Mouse (Mus musculus) gastrocnemius, postnatal 36 days (tissue): Measurements from ENCODE around the gene Crat. TPM values are rescaled to one million over a fixed set of nuclear protein-coding genes. Genes with fewer than 3 reads are reported as not detected.

Experiments used
- DNase-seq, 2 experiments: peaks; one replicate each; pipeline ENCODE4 v3.0.0; 2022
- intact Hi-C: fragments of 180-260 bp; cut with DNase I; formaldehyde crosslinking; loops from one replicate; pipeline ENCODE4 v1.15.1; 2025
- total RNA-seq, 2 experiments: library from RNA; stranded (reverse); gene quantifications; 2 replicates each; pipeline ENCODE4 v1.2.3; 2021

The Crat gene
- total RNA-seq, 2 experiments from 2014 or later: 356 to 381 TPM

- intact Hi-C loops: no loop called here
- DNase-seq: no peak
Measured at GRCm38 (mm10) chr2:30413038-30413973, 2.3 kb downstream of the Crat start.

GRCm38 (mm10) chr2:30409454-30410176 lies 6.0 kb downstream of the Crat start:
- intact Hi-C loops: no loop called here

DNA sequence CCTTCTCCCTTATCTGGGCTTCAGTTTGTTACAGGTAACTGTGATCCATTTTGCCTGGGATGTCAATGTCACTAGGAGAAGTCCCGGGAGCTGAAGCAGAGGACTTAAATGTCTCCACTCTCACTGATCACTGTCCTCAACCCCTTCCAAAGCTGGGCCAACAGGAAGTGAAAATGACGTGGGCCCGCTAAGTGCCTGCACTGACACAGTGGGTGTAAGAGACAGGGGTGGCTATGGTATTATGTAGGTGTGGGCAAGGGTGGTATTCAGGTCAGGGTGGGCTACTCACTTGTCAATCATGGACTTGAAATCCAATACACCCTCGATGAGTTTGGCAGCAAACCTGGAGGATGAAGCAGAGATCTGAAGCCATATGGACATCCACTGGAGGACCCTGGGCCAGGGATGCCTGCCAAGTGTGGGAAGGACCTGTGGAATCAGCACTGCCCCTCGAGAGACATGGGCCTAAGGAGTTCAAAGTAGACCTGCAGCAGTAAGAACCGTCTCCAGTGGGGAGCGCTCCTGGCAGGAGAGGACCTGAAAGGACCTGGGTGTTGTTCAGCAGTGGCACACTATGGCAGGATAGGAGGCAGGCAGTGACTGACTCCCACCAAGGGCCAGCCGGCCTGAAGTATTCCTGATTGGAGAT lies 7.0 kb downstream of the Crat start:
- intact Hi-C loops: no loop called here

More at GRCm38 (mm10) chr2:30409454-30410176, 6.0 kb downstream of the Crat start:
- DNase-seq: peak in 1 of 2 experiments; percentile 44

GRCm38 (mm10) chr2:30407778-30408177 lies 7.8 kb downstream of the Crat start:
- DNase-seq: no peak
- intact Hi-C loops: no loop called here

More for the DNA sequence above, 7.0 kb downstream of the Crat start:
- no peak for DNase-seq

- no peak for DNase-seq
- intact Hi-C loops: no loop called here
Measured at GRCm38 (mm10) chr2:30407221-30407620, 8.4 kb downstream of the Crat start.

GRCm38 (mm10) chr2:30403870-30404269 lies 11.7 kb downstream of the Crat start:
- intact Hi-C loops: no loop called here
- DNase-seq: no peak

DNA sequence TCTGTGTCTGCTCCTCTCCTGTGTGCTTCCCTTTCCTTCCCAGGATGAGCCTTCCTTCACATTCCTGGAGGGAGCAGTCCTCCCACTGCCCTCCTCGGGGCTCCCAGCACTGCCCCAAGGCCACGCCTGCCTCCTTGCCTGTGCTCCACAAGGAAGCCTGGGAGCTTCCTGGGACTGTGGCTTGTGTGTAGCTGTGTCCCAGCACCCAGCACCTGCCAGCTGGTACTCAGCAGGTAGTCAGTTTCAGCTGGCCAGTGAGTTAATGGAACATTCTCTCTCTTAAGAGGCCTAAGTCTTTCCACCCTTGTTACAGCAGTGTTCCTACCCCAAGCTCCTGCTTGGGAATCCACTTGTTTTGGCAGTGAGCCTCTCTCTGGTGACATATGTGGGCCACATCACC lies 12.8 kb downstream of the Crat start:
- intact Hi-C loops: no loop called here
- no peak for DNase-seq

DNA sequence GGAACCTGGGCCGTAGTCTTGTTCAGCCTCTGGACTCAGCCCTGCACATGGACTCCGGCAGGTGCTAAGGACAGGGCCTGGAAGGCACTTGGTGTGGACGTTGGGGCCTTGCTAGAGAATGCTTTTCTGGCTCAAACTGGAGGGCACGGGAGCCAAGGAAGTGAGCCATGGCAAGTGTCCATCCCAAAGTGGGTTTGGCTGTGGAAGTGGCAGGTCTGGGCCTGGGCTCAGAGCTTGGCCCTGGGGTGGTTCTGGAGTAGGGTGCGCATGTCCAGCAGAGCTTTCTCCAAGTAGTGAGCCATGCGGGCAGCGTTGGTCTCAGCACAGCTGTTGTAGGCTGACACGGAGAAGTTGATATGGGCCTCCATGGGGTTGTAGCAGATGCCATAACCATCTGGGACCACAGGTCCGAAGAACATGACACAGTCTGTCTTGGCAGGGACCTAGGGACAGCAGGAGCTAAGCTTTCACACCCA lies 13.2 kb downstream of the Crat start:
- peak; percentile 45 to 64 for DNase-seq
- intact Hi-C loops: no loop called here

GRCm38 (mm10) chr2:30401581-30401980 lies 14.0 kb downstream of the Crat start:
- no peak for DNase-seq
- intact Hi-C loops: no loop called here

GRCm38 (mm10) chr2:30399191-30400171 lies 16.1 kb downstream of the Crat start:
- DNase-seq: no peak
- intact Hi-C loops: no loop called here

- intact Hi-C loops: no loop called here
- DNase-seq: no peak
Measured at GRCm38 (mm10) chr2:30397986-30398512, 17.6 kb downstream of the Crat start.

DNA sequence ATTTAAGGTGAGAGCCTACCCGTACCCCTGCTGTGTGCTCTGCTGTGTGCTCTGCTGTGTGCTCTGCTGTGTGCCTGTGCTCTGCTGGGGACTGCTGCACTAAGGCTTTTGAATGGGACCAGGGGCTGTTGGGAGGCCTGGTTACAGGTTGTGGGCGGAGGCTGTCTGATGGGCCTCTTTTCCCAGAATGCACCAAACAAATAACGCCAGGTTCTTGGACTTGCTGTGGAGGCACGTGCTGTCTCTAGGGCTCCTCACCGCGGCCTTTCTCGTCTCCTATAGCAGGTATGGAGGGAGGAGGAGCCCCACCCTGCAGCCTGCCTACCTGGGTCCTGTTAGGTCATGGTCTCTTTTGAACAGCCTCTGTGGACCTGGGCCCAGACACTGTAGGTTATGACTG lies 19.4 kb downstream of the Crat start:
- intact Hi-C loops: no loop called here
- no peak for DNase-seq

DNA sequence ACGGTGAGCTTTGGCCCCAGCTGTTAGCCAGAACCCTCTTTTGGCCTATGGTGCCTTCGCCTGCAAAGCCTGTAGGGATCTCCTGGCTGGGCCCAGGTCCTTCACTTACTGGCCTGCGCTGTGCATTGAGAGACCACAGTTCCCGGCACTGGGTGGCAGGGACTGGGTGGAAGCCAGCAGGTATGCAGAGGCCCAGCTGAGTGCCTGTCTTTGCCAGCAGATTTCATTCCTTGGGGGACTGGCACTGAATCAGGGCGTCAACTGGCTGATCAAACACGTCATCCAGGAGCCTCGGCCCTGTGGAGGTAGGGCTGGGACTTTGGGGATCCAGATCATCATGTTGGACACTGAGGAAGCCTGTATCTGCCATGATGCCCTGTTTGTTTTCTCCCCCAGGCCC lies 19.9 kb downstream of the Crat start:
- no peak for DNase-seq
- intact Hi-C loops: no loop called here

GRCm38 (mm10) chr2:30393370-30393656 lies 22.3 kb downstream of the Crat start:
- intact Hi-C loops: no loop called here

DNA sequence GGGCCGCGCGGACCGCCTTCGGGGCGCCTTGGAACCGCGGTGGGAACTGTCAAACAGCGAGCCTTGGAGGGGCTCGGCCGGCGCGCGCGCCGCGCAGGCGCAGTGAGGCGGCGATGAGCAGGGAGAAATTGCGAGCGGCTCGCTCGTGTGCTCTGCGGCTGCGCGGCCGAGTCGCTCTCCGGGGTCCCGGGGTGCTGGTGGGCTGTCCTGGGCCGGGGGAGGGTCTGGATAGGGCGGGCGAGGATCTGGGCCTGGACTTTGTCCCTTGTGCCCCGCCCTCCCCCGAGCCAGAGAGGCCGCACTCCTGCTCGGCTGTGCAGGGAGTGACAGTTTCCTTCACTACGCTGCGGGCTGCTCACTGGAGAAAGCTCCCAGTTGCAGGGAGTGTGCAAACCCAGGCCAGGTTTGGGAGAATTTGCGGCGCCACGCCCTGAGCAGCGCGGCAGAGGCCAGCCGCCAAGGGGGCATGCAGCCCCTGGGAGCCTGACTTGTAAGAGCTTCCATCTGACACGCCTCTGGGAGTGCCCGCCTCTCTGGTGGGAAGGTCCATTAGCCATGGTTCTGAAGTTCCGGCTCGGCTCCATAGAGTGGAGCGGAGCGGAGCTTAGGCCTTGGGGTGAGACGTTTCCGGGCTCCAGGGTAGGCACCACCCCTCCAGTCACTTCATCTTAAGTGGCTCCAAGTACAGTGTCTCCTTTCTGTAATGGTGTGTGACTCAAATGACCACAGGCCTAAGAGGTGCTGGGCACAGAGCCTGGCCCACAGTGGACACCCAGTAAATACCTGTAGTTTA lies 22.8 kb downstream of the Crat start:
- peak; percentile 61 to 73 for DNase-seq
- intact Hi-C loops: no loop called here

More at GRCm38 (mm10) chr2:30393370-30393656, 22.3 kb downstream of the Crat start:
- DNase-seq: no peak

GRCm38 (mm10) chr2:30392114-30392576 lies 23.5 kb downstream of the Crat start, which contains the start of gene Dolpp1:
Dolpp1 (plus strand) TSS chr2:30392254.
- intact Hi-C loops: no loop called here
- DNase-seq: peak; percentile 92 to 95

GRCm38 (mm10) chr2:30389000-30389399 lies 26.6 kb downstream of the Crat start:
- intact Hi-C loops: no loop called here
- DNase-seq: no peak

DNA sequence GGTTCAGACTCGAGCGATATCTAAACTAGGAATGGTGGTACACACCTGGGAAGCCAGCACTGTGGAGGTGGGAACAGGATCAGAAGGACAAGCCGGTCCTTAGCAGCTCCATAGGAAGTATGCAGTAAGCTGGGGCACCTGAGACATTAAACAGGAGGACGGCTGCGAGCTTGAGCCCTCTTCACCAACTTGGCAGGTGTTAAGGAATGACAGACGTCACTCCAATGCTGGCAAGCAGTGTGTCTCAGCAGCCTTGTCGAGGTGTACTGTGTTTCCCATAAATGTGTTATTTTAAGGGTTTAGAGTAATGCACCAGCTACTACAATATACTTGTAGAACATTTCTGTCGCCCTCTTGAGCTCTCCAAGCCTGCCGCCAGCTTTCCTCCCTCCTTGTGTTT lies 28.7 kb downstream of the Crat start:
- intact Hi-C loops: no loop called here
- DNase-seq: no peak

GRCm38 (mm10) chr2:30385591-30385990 lies 30.0 kb downstream of the Crat start:
- intact Hi-C loops: no loop called here
- DNase-seq: no peak
